Mouse (Mus musculus) lung, postnatal 14 days (tissue): ENCODE results near the gene Mfsd4b3.
A peak's percentile ranks its signal among the peaks of the same experiment; 100 is the strongest.

Experiments used
- DNase-seq: peaks from one replicate; pipeline ENCODE4 v3.0.0; 2021

Gene Mfsd4b3

GRCm38 (mm10) chr10:39912616-39913015 is 47.3 kb downstream of the Mfsd4b3 start:
- no peak for DNase-seq

- no peak for DNase-seq
Measured at GRCm38 (mm10) chr10:39908768-39909441, 51.0 kb downstream of the Mfsd4b3 start.

- DNase-seq, result no peak
Measured at GRCm38 (mm10) chr10:39906799-39907658, 52.9 kb downstream of the Mfsd4b3 start.

- no peak for DNase-seq
Measured at GRCm38 (mm10) chr10:39904191-39904590, 55.8 kb downstream of the Mfsd4b3 start.

- DNase-seq, result peak; percentile 85
Measured at GRCm38 (mm10) chr10:39898874-39899371, 61.0 kb downstream of the Mfsd4b3 start, which contains the start of gene Mfsd4b4. TSS of gene Mfsd4b4 (minus strand) at chr10:39899238.
